Comparison of ENCODE assay signal across 8 mouse cellular contexts in genomic region chrX:44789761-44790411, GRCm38 (mm10). TPM values are rescaled to one million over a fixed set of nuclear protein-coding genes. Genes with fewer than 3 reads are reported as not detected.
DNase-seq lines count a peak whose midpoint lies in the region; ATAC-seq and TF ChIP-seq lines count a peak whose summit lies in the region.

TSS of gene Dcaf12l1 (minus strand) at chrX:44790197.

- no peak for TF ChIP-seq CTCF in embryonic fibroblast, embryonic 13.5 days (IDR thresholded peaks at IDR 0.05; ENCODE audit: borderline replicate concordance, insufficient read depth, low read length)

- ATAC-seq in CD4-positive, CD25-positive, alpha-beta regulatory T cell, adult 4 months, result no peak
- ATAC-seq in heart, embryonic 15.5 days (replicated peaks; ENCODE audit: insufficient number of reproducible peaks, insufficient read depth, low FRiP score, low read depth), result peak; percentile 77
- peak; percentile 98 for ATAC-seq in liver, embryonic 11.5 days (replicated peaks; ENCODE audit: low FRiP score)
- ATAC-seq in neural tube, embryonic 12.5 days (ENCODE audit: low FRiP score, low read depth), result peak; percentile 95

- H3K4me1 ChIP-seq in embryonic fibroblast, embryonic 13.5 days (ENCODE audit: control insufficient read depth, insufficient read depth, low read length), result no peaks in the 10 kb centered on the region
- H3K4me1 ChIP-seq in heart, embryonic 15.5 days (replicated peaks), result no peaks in the 10 kb centered on the region
- no peaks in the 10 kb centered on the region for H3K4me1 ChIP-seq in liver, embryonic 11.5 days (replicated peaks; ENCODE audit: control insufficient read depth, insufficient read depth, low read length)
- no peaks in the 10 kb centered on the region for H3K4me1 ChIP-seq in neural tube, embryonic 12.5 days

- peak within 1 kb of the TSS; percentile 86 for H3K4me2 ChIP-seq in heart, embryonic 15.5 days
- peak within 1 kb of the TSS; percentile 75 for H3K4me2 ChIP-seq in liver, embryonic 11.5 days
- peak within 1 kb of the TSS; percentile 68 for H3K4me2 ChIP-seq in neural tube, embryonic 12.5 days (replicated peaks)

- peak within 1 kb of the TSS; percentile 60 for H3K9ac ChIP-seq in heart, embryonic 15.5 days
- peak within 1 kb of the TSS; percentile 58 for H3K9ac ChIP-seq in liver, embryonic 11.5 days (ENCODE audit: low read depth, low read length)
- peak within 1 kb of the TSS; percentile 48 for H3K9ac ChIP-seq in neural tube, embryonic 12.5 days

- no peaks in the 10 kb centered on the region for H3K9me3 ChIP-seq in heart, embryonic 15.5 days (replicated peaks)
- H3K9me3 ChIP-seq in liver, embryonic 11.5 days (ENCODE audit: control insufficient read depth, low read length), result no peaks in the 10 kb centered on the region
- H3K9me3 ChIP-seq in neural tube, embryonic 12.5 days, result no peaks in the 10 kb centered on the region

- H3K4me3 ChIP-seq in embryonic fibroblast, embryonic 13.5 days (ENCODE audit: insufficient read depth, low read length), result peak within 1 kb of the TSS; percentile 38
- H3K4me3 ChIP-seq in heart, embryonic 15.5 days, result peak within 1 kb of the TSS; percentile 57
- H3K4me3 ChIP-seq in liver, embryonic 11.5 days (ENCODE audit: low read depth, low read length), result peak within 1 kb of the TSS; percentile 52
- H3K4me3 ChIP-seq in neural tube, embryonic 12.5 days, result peak within 1 kb of the TSS; percentile 45

- H3K27me3 ChIP-seq in heart, embryonic 15.5 days, result no peaks in the 10 kb centered on the region
- no peaks in the 10 kb centered on the region for H3K27me3 ChIP-seq in liver, embryonic 11.5 days (replicated peaks; ENCODE audit: control insufficient read depth, insufficient read depth, low read length)
- no peaks in the 10 kb centered on the region for H3K27me3 ChIP-seq in neural tube, embryonic 12.5 days (replicated peaks)

- TF ChIP-seq POLR2A in embryonic fibroblast, embryonic 13.5 days (IDR thresholded peaks at IDR 0.05; ENCODE audit: low read depth, low read length), result no peak

- no peaks in the 10 kb centered on the region for H3K36me3 ChIP-seq in heart, embryonic 15.5 days
- no peaks in the 10 kb centered on the region for H3K36me3 ChIP-seq in liver, embryonic 11.5 days (ENCODE audit: control insufficient read depth, insufficient read depth, low read length)
- H3K36me3 ChIP-seq in neural tube, embryonic 12.5 days, result no peaks in the 10 kb centered on the region

- peak; percentile 0 for DNase-seq in CD4-positive, CD25-positive, alpha-beta regulatory T cell, adult 2 months (ENCODE audit: low read depth, low spot score)
- DNase-seq in kidney, postnatal 25 days, result peak; percentile 46 to 62
- peak; percentile 65 for DNase-seq in liver, embryonic 11.5 days (ENCODE audit: low spot score)
- peak; percentile 1 for DNase-seq in thymus, postnatal 0 days (ENCODE audit: low spot score)

- 26% methylated on average over 47 of the region's 47 CpGs for WGBS in heart, embryonic 15.5 days
- 17% methylated on average over 47 of the region's 47 CpGs for WGBS in liver, embryonic 11.5 days
- 23% methylated on average over 47 of the region's 47 CpGs for WGBS in neural tube, embryonic 12.5 days

- no peak within 1 kb of the TSS for H3K27ac ChIP-seq in embryonic fibroblast, embryonic 13.5 days (ENCODE audit: insufficient read depth, low read length)
- H3K27ac ChIP-seq in heart, embryonic 15.5 days, result no peak within 1 kb of the TSS
- no peak within 1 kb of the TSS for H3K27ac ChIP-seq in liver, embryonic 11.5 days (ENCODE audit: low read depth, low read length)
- H3K27ac ChIP-seq in neural tube, embryonic 12.5 days, result no peak within 1 kb of the TSS

RNA-seq across cellular contexts. Expression of gene Dcaf12l1, which starts in this region (rescaled TPM):
- not detected for polyA plus RNA-seq in CD4-positive, CD25-positive, alpha-beta regulatory T cell, adult 4 months (2017; shearing (Covaris generic))
- 1.0 and 1.9 TPM in 2 replicates for polyA plus RNA-seq in embryonic fibroblast, embryonic 13.5 days (2011; ENCODE audit: insufficient read length, low read depth, missing spikeins)
- polyA plus RNA-seq in heart, embryonic 15.5 days (2015; fragmentation: Nextera tagmentation; extraction: Ambion mirVana), result 4.4 and 5.1 TPM in 2 replicates
- polyA plus RNA-seq in liver, embryonic 11.5 days (2014; fragmentation: Nextera tagmentation; extraction: Ambion mirVana), result 5.2 and 5.7 TPM in 2 replicates
- polyA plus RNA-seq in neural tube, embryonic 12.5 days (2016; fragmentation: Nextera tagmentation; extraction: Ambion mirVana), result 4.3 and 4.5 TPM in 2 replicates
- polyA plus RNA-seq in thymus, postnatal 0 days (2015; fragmentation: Nextera tagmentation; extraction: Ambion mirVana), result 3.2 and 3.7 TPM in 2 replicates

Comparison
In these comparisons a context has a peak if more than half of its experiments do, and no peak if none do; other contexts are left out.
1. DNase-seq: peak in every context shown above with its lines; median percentile 65 in liver, embryonic 11.5 days; 54 in kidney, postnatal 25 days; 1 in thymus, postnatal 0 days; 0 in CD4-positive, CD25-positive, alpha-beta regulatory T cell, adult 2 months.